Mouse (Mus musculus) C2C12 (cell line): ENCODE data around the gene Emilin1.

Experiments
- CTCF ChIP-seq: IDR thresholded peaks from one replicate; pipeline ENCODE4 v1.5.1; 2011; ENCODE audit not compliant: control insufficient read depth, insufficient read depth, insufficient read length
- MYOD1 ChIP-seq: IDR thresholded peaks from one replicate; pipeline ENCODE4 v1.6.1; 2011; ENCODE audit warnings: low read depth; ENCODE audit not compliant: control insufficient read depth, insufficient read length
- MYOG ChIP-seq: IDR thresholded peaks from one replicate; pipeline ENCODE4 v1.6.1; 2011; ENCODE audit not compliant: control insufficient read depth, insufficient read length; ENCODE audit errors: extremely low read depth
- USF1 ChIP-seq: IDR thresholded peaks from one replicate; pipeline ENCODE4 v1.6.1; 2011; ENCODE audit warnings: low read depth, mild to moderate bottlenecking, control low read depth, moderate library complexity

- TF ChIP-seq MYOG (no peak), USF1 (no peak), CTCF (no peak), MYOD1 (no peak)
Observed at GRCm38 (mm10) chr5:30878616-30879015, 34.6 kb upstream of the Emilin1 start.
